In the genomic region with DNA sequence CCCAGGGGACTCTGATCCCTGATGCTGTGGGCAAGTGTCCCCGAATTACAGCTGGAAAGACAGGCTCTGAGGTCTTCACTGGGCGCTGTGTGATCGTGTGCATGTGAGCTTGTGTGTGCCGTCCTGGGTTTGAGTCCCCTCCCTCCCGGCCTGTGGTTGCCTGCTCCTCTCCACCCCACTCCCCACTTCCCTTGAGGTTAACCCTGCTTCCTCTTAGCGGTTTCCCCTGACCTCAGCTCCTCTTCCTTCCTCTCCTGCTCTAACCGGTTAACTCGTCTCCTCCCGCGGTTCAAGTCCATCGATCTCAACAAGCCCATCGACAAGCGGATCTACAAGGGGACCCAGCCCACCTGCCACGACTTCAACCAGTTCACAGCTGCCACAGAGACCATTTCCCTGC, we compare ENCODE assay signal across 8 mouse cellular contexts. TPM values are rescaled to one million over a fixed set of nuclear protein-coding genes. Genes with fewer than 3 reads are reported as not detected.
DNase-seq lines count a peak whose midpoint lies in the region; ATAC-seq and TF ChIP-seq lines count a peak whose summit lies in the region.

No protein-coding gene starts in this region.

- DNase-seq in kidney, postnatal 0 days (ENCODE audit: low spot score) = no peak
- DNase-seq in kidney, adult 9 months = no peak
- no peak for DNase-seq in forebrain, embryonic 14.5 days (ENCODE audit: low spot score)
- DNase-seq in thymus, postnatal 36 days = peak; percentile 81 to 84
- no peak for DNase-seq in cerebellum, postnatal 10 days
- DNase-seq in left cerebral cortex, adult 18-20 months (ENCODE audit: low spot score in 2 of 2) = no peak

- peaks cover 17% of the 10 kb centered on the region for H3K4me1 ChIP-seq in kidney, postnatal 0 days (replicated peaks; ENCODE audit: insufficient read depth, low read length)
- peaks cover 11% of the 10 kb centered on the region for H3K4me1 ChIP-seq in forebrain, embryonic 14.5 days (ENCODE audit: control insufficient read depth, insufficient read depth, low read length)
- peaks cover 29% of the 10 kb centered on the region for H3K4me1 ChIP-seq in intestine, embryonic 16.5 days (ENCODE audit: control insufficient read depth, insufficient read depth, low read length)
- peaks cover 22% of the 10 kb centered on the region for H3K4me1 ChIP-seq in midbrain, embryonic 13.5 days (replicated peaks)

- peak overlapping the region; percentile 99; the same call in 1 of the 2 replicates for H3K9ac ChIP-seq in kidney, postnatal 0 days (ENCODE audit: low read depth, low read length)
- no peak overlapping the region for H3K9ac ChIP-seq in forebrain, embryonic 14.5 days (ENCODE audit: low read length)
- no peak overlapping the region for H3K9ac ChIP-seq in intestine, embryonic 16.5 days (ENCODE audit: low read depth, low read length)
- H3K9ac ChIP-seq in midbrain, embryonic 13.5 days (replicated peaks) = peak overlapping the region; percentile 97; the same call in 1 of the 2 replicates

- no peaks in the 10 kb centered on the region for H3K9me3 ChIP-seq in kidney, postnatal 0 days (replicated peaks; ENCODE audit: low read length)
- no peaks in the 10 kb centered on the region for H3K9me3 ChIP-seq in forebrain, embryonic 14.5 days (replicated peaks; ENCODE audit: control insufficient read depth, low read length)
- no peaks in the 10 kb centered on the region for H3K9me3 ChIP-seq in intestine, embryonic 16.5 days (ENCODE audit: control insufficient read depth, low read length)
- H3K9me3 ChIP-seq in midbrain, embryonic 13.5 days = no peaks in the 10 kb centered on the region

- peak overlapping the region; percentile 72; the same call in 1 of the 2 replicates for H3K4me3 ChIP-seq in kidney, postnatal 0 days (replicated peaks; ENCODE audit: low read depth, low read length)
- H3K4me3 ChIP-seq in forebrain, embryonic 14.5 days (ENCODE audit: low read depth, low read length) = no peak overlapping the region
- no peak overlapping the region for H3K4me3 ChIP-seq in intestine, embryonic 16.5 days (ENCODE audit: low read length)
- H3K4me3 ChIP-seq in midbrain, embryonic 13.5 days (replicated peaks) = peak overlapping the region; percentile 76

- WGBS in kidney, postnatal 0 days = 38% methylated on average over 14 of the region's 14 CpGs
- WGBS in forebrain, embryonic 14.5 days = 84% methylated on average over 14 of the region's 14 CpGs
- 71% methylated on average over 14 of the region's 14 CpGs for WGBS in intestine, embryonic 16.5 days
- 75% methylated on average over 14 of the region's 14 CpGs for WGBS in midbrain, embryonic 13.5 days

- no peak for TF ChIP-seq CTCF in kidney, postnatal 0 days (IDR thresholded peaks at IDR 0.05; ENCODE audit: low read depth)

- H3K27ac ChIP-seq in kidney, postnatal 0 days = no peak overlapping the region
- H3K27ac ChIP-seq in forebrain, embryonic 14.5 days (ENCODE audit: low read depth, low read length) = no peak overlapping the region
- no peak overlapping the region for H3K27ac ChIP-seq in intestine, embryonic 16.5 days (ENCODE audit: low read length)
- H3K27ac ChIP-seq in midbrain, embryonic 13.5 days = no peak overlapping the region

- H3K36me3 ChIP-seq in kidney, postnatal 0 days (ENCODE audit: insufficient read depth, low read length) = peaks cover 28% of the 10 kb centered on the region
- H3K36me3 ChIP-seq in forebrain, embryonic 14.5 days (ENCODE audit: control insufficient read depth, insufficient read depth, low read length) = peaks cover 52% of the 10 kb centered on the region
- peaks cover 27% of the 10 kb centered on the region for H3K36me3 ChIP-seq in intestine, embryonic 16.5 days (ENCODE audit: control insufficient read depth, insufficient read depth, low read length)
- peaks cover 52% of the 10 kb centered on the region for H3K36me3 ChIP-seq in midbrain, embryonic 13.5 days

- ATAC-seq in kidney, postnatal 0 days (replicated peaks; ENCODE audit: low FRiP score, low read depth) = no peak
- no peak for ATAC-seq in forebrain, embryonic 14.5 days
- no peak for ATAC-seq in intestine, embryonic 16.5 days
- ATAC-seq in midbrain, embryonic 13.5 days = no peak

- H3K4me2 ChIP-seq in kidney, postnatal 0 days (ENCODE audit: low read length) = peak overlapping the region; percentile 81
- H3K4me2 ChIP-seq in forebrain, embryonic 14.5 days (ENCODE audit: low read length) = peak overlapping the region; percentile 91
- peak overlapping the region; percentile 75 for H3K4me2 ChIP-seq in intestine, embryonic 16.5 days (ENCODE audit: low read depth, low read length)
- H3K4me2 ChIP-seq in midbrain, embryonic 13.5 days (replicated peaks) = peak overlapping the region; percentile 90

- H3K27me3 ChIP-seq in kidney, postnatal 0 days (ENCODE audit: insufficient read depth, low read length) = no peaks in the 10 kb centered on the region
- H3K27me3 ChIP-seq in forebrain, embryonic 14.5 days (replicated peaks; ENCODE audit: control insufficient read depth, insufficient read depth, low read length) = no peaks in the 10 kb centered on the region
- no peaks in the 10 kb centered on the region for H3K27me3 ChIP-seq in intestine, embryonic 16.5 days (replicated peaks; ENCODE audit: control insufficient read depth, insufficient read depth, low read length)
- H3K27me3 ChIP-seq in midbrain, embryonic 13.5 days = no peaks in the 10 kb centered on the region

RNA-seq across cellular contexts. Expression of gene Dmwd, which starts 1.7 kb away (rescaled TPM):
- 12.2 and 16.9 TPM in 2 replicates for polyA plus RNA-seq in kidney, postnatal 0 days (2015; fragmentation: Nextera tagmentation; extraction: Ambion mirVana)
- polyA plus RNA-seq in forebrain, embryonic 14.5 days (2014; fragmentation: Nextera tagmentation; extraction: Ambion mirVana) = 28.0 and 29.1 TPM in 2 replicates
- polyA plus RNA-seq in intestine, embryonic 16.5 days (2015; fragmentation: Nextera tagmentation; extraction: Ambion mirVana) = 6.4 and 6.7 TPM in 2 replicates
- 25.3 TPM in 2 replicates for polyA plus RNA-seq in midbrain, embryonic 13.5 days (2015; fragmentation: Nextera tagmentation; extraction: Ambion mirVana)
- 100 to 1,000 TPM; 143 TPM for total RNA-seq in left cerebral cortex, adult 18-20 months (2021)

RNA-seq across cellular contexts. Expression of gene Dmpk, which starts 5.9 kb away (rescaled TPM):
- polyA plus RNA-seq in kidney, postnatal 0 days (2015; fragmentation: Nextera tagmentation; extraction: Ambion mirVana) = 9.4 and 11.6 TPM in 2 replicates
- 4.4 and 7.8 TPM in 2 replicates for polyA plus RNA-seq in forebrain, embryonic 14.5 days (2014; fragmentation: Nextera tagmentation; extraction: Ambion mirVana)
- 54.6 and 59.3 TPM in 2 replicates for polyA plus RNA-seq in intestine, embryonic 16.5 days (2015; fragmentation: Nextera tagmentation; extraction: Ambion mirVana)
- 8.8 and 15.6 TPM in 2 replicates for polyA plus RNA-seq in midbrain, embryonic 13.5 days (2015; fragmentation: Nextera tagmentation; extraction: Ambion mirVana)
- total RNA-seq in left cerebral cortex, adult 18-20 months (2021) = 10 to 100 TPM; 26.6 to 32.0 TPM

RNA-seq across cellular contexts. Expression of gene Six5, which starts 16.6 kb away (rescaled TPM):
- 7.6 and 7.9 TPM in 2 replicates for polyA plus RNA-seq in kidney, postnatal 0 days (2015; fragmentation: Nextera tagmentation; extraction: Ambion mirVana)
- polyA plus RNA-seq in forebrain, embryonic 14.5 days (2014; fragmentation: Nextera tagmentation; extraction: Ambion mirVana) = 2.4 and 3.5 TPM in 2 replicates
- 7.3 and 7.5 TPM in 2 replicates for polyA plus RNA-seq in intestine, embryonic 16.5 days (2015; fragmentation: Nextera tagmentation; extraction: Ambion mirVana)
- 2.7 and 3.2 TPM in 2 replicates for polyA plus RNA-seq in midbrain, embryonic 13.5 days (2015; fragmentation: Nextera tagmentation; extraction: Ambion mirVana)
- total RNA-seq in left cerebral cortex, adult 18-20 months (2021) = 1 to 10 TPM; 2.3 to 3.0 TPM

RNA-seq across cellular contexts. Expression of gene Rsph6a, which starts 23.3 kb away (rescaled TPM):
- polyA plus RNA-seq in kidney, postnatal 0 days (2015; fragmentation: Nextera tagmentation; extraction: Ambion mirVana) = not detected in 2 replicates
- not detected in 2 replicates for polyA plus RNA-seq in forebrain, embryonic 14.5 days (2014; fragmentation: Nextera tagmentation; extraction: Ambion mirVana)
- polyA plus RNA-seq in intestine, embryonic 16.5 days (2015; fragmentation: Nextera tagmentation; extraction: Ambion mirVana) = 0.05 TPM in 1 of 2 replicates, not detected in the other
- polyA plus RNA-seq in midbrain, embryonic 13.5 days (2015; fragmentation: Nextera tagmentation; extraction: Ambion mirVana) = 0.09 TPM in 1 of 2 replicates, not detected in the other
- total RNA-seq in left cerebral cortex, adult 18-20 months (2021) = under 1 TPM in 1 of 2 experiments, not detected in 1; 0.35 TPM

RNA-seq across cellular contexts. Expression of gene Gm4969, which starts 40.4 kb away (rescaled TPM):
- 2.0 TPM in 2 replicates for polyA plus RNA-seq in kidney, postnatal 0 days (2015; fragmentation: Nextera tagmentation; extraction: Ambion mirVana)
- polyA plus RNA-seq in forebrain, embryonic 14.5 days (2014; fragmentation: Nextera tagmentation; extraction: Ambion mirVana) = 2.2 and 3.3 TPM in 2 replicates
- polyA plus RNA-seq in intestine, embryonic 16.5 days (2015; fragmentation: Nextera tagmentation; extraction: Ambion mirVana) = 1.5 and 2.1 TPM in 2 replicates
- 1.6 and 1.9 TPM in 2 replicates for polyA plus RNA-seq in midbrain, embryonic 13.5 days (2015; fragmentation: Nextera tagmentation; extraction: Ambion mirVana)
- under 1 TPM; 0.16 to 0.40 TPM for total RNA-seq in left cerebral cortex, adult 18-20 months (2021)

Comparison
In these comparisons a context has a peak if more than half of its experiments do, and no peak if none do; other contexts are left out.
1. DNase-seq: peak in thymus, postnatal 36 days (2 of 2); none in kidney, postnatal 0 days (single experiment), kidney, adult 9 months (single experiment), forebrain, embryonic 14.5 days (single experiment), cerebellum, postnatal 10 days (0 of 2) and left cerebral cortex, adult 18-20 months (0 of 2).
2. H3K4me3 ChIP-seq: peak in kidney, postnatal 0 days (single experiment) and midbrain, embryonic 13.5 days (single experiment); none in forebrain, embryonic 14.5 days (single experiment) and intestine, embryonic 16.5 days (single experiment).
3. H3K9ac ChIP-seq: peak in kidney, postnatal 0 days (single experiment) and midbrain, embryonic 13.5 days (single experiment); none in forebrain, embryonic 14.5 days (single experiment) and intestine, embryonic 16.5 days (single experiment).
4. Peak in every context shown above with its lines, with median percentiles within 50 percentile points of each other: H3K4me2 ChIP-seq.